Mouse (Mus musculus) stomach, embryonic 16.5 days (tissue): ENCODE data around the gene Tcf23. TPM values are rescaled to one million over a fixed set of nuclear protein-coding genes. Genes with fewer than 3 reads are reported as not detected.

Experiments used
- ATAC-seq: fragments of 200-750 bp; cut with Nextera tagmentation; 2 replicates; pipeline ENCODE4 v1.8.0; 2017; ENCODE audit warnings: moderate number of reproducible peaks, moderate TSS enrichment; ENCODE audit not compliant: insufficient read depth, low FRiP score
- H3K27ac ChIP-seq: fragments of 300-500 bp; sonication (generic); 2 replicates; pipeline ENCODE4 v1.5.1; 2014; ENCODE audit warnings: low read length
- H3K27me3 ChIP-seq: fragments of 300-500 bp; sonication (generic); 2 replicates; pipeline ENCODE4 v1.6.1; 2014; ENCODE audit warnings: low read length, control low read depth, mixed read lengths; ENCODE audit not compliant: control insufficient read depth, insufficient read depth
- H3K36me3 ChIP-seq: fragments of 300-500 bp; sonication (generic); 2 replicates; pipeline ENCODE4 v1.6.1; 2014; ENCODE audit warnings: low read length; ENCODE audit not compliant: control insufficient read depth, insufficient read depth
- H3K4me1 ChIP-seq: fragments of 300-500 bp; sonication (generic); 2 replicates; pipeline ENCODE4 v1.6.1; 2014; ENCODE audit warnings: low read length, control low read depth, mixed read lengths; ENCODE audit not compliant: control insufficient read depth, insufficient read depth
- H3K4me2 ChIP-seq: fragments of 300-500 bp; sonication (generic); 2 replicates; pipeline ENCODE4 v1.6.1; 2014; ENCODE audit warnings: low read depth, low read length, mixed read lengths
- H3K4me3 ChIP-seq: fragments of 300-500 bp; sonication (generic); replicated peaks from 2 replicates; pipeline ENCODE4 v1.5.1; 2014; ENCODE audit warnings: mild to moderate bottlenecking, low read length
- H3K9ac ChIP-seq: fragments of 300-500 bp; sonication (generic); 2 replicates; pipeline ENCODE4 v1.6.1; 2014; ENCODE audit warnings: low read length
- H3K9me3 ChIP-seq: fragments of 300-500 bp; sonication (generic); replicated peaks from 2 replicates; pipeline ENCODE4 v1.6.1; 2016; ENCODE audit warnings: low read length, control low read depth; ENCODE audit not compliant: control insufficient read depth
- WGBS: fragments of 180-500 bp; shearing (Covaris S2); extraction: QIAGEN DNeasy Blood & Tissue Kit; methylation state at CpG from one replicate; pipeline ENCODE4 v1.1.7; 2014; 5-methylcytosine and 5-hydroxymethylcytosine counted together
- polyA plus RNA-seq: library from polyadenylated mRNA; unstranded; fragments of >200 nt; fragmentation: Nextera tagmentation; extraction: Ambion mirVana; gene quantifications from 2 replicates; pipeline ENCODE4 v1.2.1, GENCODE M21; 2015

Tcf23 gene
- polyA plus RNA-seq, 1 experiment from 2014 or later: 1.1 TPM

DNA sequence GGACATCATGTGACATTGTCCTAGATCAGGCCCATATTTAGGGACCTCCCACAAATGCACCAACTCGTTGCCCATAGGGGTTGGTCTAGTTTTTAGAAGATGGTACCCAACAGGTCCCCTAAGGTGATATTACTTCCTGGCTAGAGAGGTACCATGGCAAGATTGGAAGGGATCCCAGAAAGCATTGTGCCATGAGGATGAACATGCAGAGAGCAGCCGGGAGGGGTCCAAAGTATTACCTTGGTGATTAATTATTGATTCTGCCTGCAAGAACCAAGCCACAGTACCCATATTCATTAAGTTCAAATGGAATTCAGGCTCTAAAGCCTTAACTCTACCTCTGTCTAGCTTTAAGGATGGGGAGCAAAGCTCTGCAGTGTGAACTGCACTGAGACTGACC, 42.4 kb upstream of the Tcf23 start:
- WGBS: 92% methylated on average over 2 of the region's 2 CpGs
- Histone ChIP-seq H3K27ac (no peak overlapping the region), H3K36me3 (no peaks in the 10 kb centered on the region), H3K27me3 (no peaks in the 10 kb centered on the region), H3K4me3 (no peak overlapping the region), H3K9ac (no peak overlapping the region), H3K4me2 (no peak overlapping the region), H3K9me3 (no peaks in the 10 kb centered on the region), H3K4me1 (peaks cover 16% of the 10 kb centered on the region)
- no peak for ATAC-seq

DNA sequence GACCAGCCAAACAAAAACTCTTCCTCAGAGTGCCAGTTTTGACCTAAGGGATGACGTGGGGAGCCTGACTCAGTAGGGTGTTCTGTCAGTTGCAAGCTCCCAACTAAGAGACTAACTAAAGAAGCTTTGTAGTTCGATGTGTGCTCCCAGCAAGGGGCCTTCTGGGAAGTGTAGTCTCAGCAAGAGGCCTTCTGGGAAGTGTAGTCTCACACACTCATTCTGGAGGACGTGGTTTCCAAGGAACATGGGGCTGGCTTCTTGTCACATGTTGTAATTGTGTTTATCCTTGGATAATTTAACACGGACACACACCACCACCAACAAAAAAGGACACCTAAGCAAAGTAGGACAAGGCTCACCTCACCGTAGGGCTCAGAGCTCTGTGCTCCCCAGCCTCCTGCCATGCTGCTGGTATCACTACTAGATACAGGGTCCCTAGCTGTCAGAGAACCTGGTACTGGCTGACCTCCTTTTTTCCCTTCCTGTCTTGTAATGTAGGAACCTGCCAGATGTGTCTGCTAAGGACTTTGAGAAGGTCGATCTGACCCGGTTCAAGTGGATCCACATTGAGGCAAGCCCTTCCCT, 40.4 kb upstream of the Tcf23 start:
- no peaks in the 10 kb centered on the region for H3K9me3 ChIP-seq
- ATAC-seq: no peak
- no peaks in the 10 kb centered on the region for H3K27me3 ChIP-seq
- H3K4me2 ChIP-seq: no peak overlapping the region
- 43% methylated on average over 7 of the region's 7 CpGs for WGBS
- H3K27ac ChIP-seq: no peak overlapping the region
- H3K4me1 ChIP-seq: 0 out of 2 replicates have a peak, but pooled peaks cover under 1% of the 10 kb centered on the region
- H3K9ac ChIP-seq: no peak overlapping the region
- no peak overlapping the region for H3K4me3 ChIP-seq
- H3K36me3 ChIP-seq: no peaks in the 10 kb centered on the region

DNA sequence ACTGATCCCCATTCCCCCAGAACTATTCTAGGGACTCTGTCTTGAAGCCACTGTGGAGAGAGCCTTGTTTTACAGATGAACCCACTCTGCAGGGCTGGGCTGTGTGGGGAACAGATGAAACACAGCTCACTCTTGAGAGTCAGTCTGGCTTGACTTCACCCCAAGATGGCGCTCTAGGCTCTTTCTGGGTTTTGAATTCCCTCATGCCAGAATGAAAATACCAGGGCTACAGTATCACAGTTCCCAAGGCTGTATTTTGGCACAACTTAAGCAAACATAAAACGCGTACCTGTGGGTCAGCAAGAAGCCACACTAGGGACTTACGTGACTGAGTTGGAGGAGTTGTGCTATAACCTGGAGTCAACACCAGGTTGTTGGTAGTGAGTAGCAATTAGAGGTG, 38.3 kb upstream of the Tcf23 start:
- Histone ChIP-seq H3K9me3 (no peaks in the 10 kb centered on the region), H3K4me1 (no peaks in the 10 kb centered on the region), H3K9ac (no peak overlapping the region), H3K36me3 (no peaks in the 10 kb centered on the region), H3K4me3 (no peak overlapping the region), H3K4me2 (no peak overlapping the region), H3K27ac (no peak overlapping the region), H3K27me3 (no peaks in the 10 kb centered on the region)
- 25% methylated on average over 4 of the region's 4 CpGs for WGBS
- ATAC-seq: peak; percentile 43; the same call in 1 of the 2 replicates

DNA sequence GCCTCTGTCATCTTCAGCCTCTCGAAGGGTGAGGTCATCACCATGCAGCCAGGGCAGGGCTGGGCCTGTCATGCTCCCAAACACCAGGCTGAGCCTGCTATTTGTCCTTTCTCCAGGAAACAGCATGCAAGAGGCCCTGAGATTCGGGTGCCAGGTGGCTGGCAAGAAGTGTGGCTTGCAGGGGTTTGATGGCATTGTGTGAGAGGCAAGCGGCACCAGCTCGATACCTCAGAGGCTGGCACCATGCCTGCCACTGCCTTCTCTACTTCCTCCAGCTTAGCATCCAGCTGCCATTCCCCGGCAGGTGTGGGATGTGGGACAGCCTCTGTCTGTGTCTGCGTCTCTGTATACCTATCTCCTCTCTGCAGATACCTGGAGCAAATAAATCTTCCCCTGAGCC, 37.6 kb upstream of the Tcf23 start:
- H3K4me1 ChIP-seq: no peaks in the 10 kb centered on the region
- H3K4me3 ChIP-seq: no peak overlapping the region
- ATAC-seq: no peak
- H3K4me2 ChIP-seq: no peak overlapping the region
- WGBS: 81% methylated on average over 6 of the region's 6 CpGs
- H3K27ac ChIP-seq: no peak overlapping the region
- H3K36me3 ChIP-seq: no peaks in the 10 kb centered on the region
- no peaks in the 10 kb centered on the region for H3K9me3 ChIP-seq
- no peaks in the 10 kb centered on the region for H3K27me3 ChIP-seq
- no peak overlapping the region for H3K9ac ChIP-seq

DNA sequence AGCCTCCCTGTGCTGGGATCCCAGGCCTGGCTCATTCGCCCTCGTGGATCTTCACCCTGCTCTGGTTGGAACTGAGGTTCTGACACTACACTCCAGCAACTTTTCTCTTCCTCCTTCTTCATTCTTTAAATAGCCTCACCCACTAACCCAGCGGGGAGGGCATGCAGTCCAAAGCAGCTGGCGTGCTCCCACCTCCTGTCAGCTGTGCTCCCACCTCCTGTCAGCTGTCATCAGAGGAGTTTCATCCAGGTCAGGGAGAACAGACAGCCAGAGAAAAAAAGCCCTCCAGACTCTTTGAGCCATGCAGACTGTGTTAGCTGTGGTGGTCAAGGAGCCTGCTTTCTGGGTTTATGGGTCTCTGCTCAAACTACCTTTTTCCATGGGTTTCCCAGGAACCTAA, 37.1 kb upstream of the Tcf23 start:
- H3K4me2 ChIP-seq: no peak overlapping the region
- H3K9me3 ChIP-seq: no peaks in the 10 kb centered on the region
- no peaks in the 10 kb centered on the region for H3K36me3 ChIP-seq
- H3K27ac ChIP-seq: no peak overlapping the region
- no peak for ATAC-seq
- WGBS: 88% methylated on average over 4 of the region's 4 CpGs
- no peaks in the 10 kb centered on the region for H3K27me3 ChIP-seq
- H3K4me3 ChIP-seq: no peak overlapping the region
- H3K4me1 ChIP-seq: no peaks in the 10 kb centered on the region
- H3K9ac ChIP-seq: no peak overlapping the region

DNA sequence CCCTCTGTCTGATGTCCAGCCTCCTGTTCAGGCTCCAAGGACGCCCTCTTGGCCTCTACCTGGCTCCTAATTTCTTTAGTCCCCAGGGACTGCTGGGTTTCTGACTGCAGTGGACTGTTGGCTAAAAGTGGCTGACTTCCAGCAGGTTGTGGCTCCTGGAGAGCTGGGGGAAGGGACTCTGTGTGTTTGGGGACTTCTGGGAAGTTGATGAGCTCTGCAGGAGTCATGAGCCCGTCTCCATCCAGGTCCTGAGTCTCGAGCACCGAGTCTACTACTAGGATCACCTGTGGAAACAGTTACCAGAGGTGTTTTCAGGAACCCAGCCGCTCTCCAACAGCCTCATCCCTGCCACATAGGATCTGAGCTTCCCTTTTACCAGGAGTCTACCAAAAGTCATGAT, 34.8 kb upstream of the Tcf23 start:
- no peaks in the 10 kb centered on the region for H3K4me1 ChIP-seq
- WGBS: 60% methylated on average over 5 of the region's 5 CpGs
- ATAC-seq: no peak
- H3K4me3 ChIP-seq: no peak overlapping the region
- no peaks in the 10 kb centered on the region for H3K36me3 ChIP-seq
- no peak overlapping the region for H3K9ac ChIP-seq
- H3K27ac ChIP-seq: no peak overlapping the region
- H3K9me3 ChIP-seq: no peaks in the 10 kb centered on the region
- no peak overlapping the region for H3K4me2 ChIP-seq
- no peaks in the 10 kb centered on the region for H3K27me3 ChIP-seq

DNA sequence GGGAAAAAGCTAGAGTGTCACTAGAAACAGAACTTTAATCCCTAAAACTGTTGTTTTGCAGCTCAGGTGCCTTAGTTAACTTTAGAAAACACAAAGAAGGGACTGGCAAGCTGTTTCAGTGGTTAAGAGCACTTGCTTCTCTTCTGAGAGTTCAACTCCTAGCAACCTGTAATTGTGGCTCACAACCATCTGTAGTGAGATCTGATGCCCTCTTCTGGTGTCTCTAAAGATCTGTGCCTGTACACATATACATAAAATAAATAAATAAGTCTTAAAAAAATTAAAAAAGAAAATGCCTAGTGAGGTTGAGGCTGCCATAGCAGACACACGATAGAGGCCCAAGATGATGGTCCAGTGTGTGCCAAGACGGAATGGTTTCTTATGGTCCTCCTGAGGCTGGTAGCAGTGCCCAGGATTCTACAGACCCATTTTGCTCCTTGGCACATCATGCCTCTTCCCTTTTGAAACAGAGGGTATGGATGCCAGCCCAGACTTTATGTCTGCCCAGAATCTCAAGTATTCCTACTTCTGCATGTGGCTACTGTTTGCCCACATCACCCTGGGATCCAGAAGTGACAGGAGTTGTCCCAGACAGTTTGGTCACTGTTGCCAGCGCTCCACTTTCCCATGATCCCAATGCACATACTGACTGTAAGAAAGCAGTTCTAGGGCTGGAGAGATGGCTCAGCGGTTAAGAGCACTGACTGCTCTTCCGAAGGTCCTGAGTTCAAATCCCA, 33.6 kb upstream of the Tcf23 start:
- 90% methylated on average over 5 of the region's 5 CpGs for WGBS
- no peak overlapping the region for H3K4me3 ChIP-seq
- H3K9me3 ChIP-seq: no peaks in the 10 kb centered on the region
- H3K4me2 ChIP-seq: no peak overlapping the region
- H3K4me1 ChIP-seq: no peaks in the 10 kb centered on the region
- H3K9ac ChIP-seq: no peak overlapping the region
- H3K27me3 ChIP-seq: no peaks in the 10 kb centered on the region
- ATAC-seq: no peak
- no peak overlapping the region for H3K27ac ChIP-seq
- H3K36me3 ChIP-seq: no peaks in the 10 kb centered on the region

DNA sequence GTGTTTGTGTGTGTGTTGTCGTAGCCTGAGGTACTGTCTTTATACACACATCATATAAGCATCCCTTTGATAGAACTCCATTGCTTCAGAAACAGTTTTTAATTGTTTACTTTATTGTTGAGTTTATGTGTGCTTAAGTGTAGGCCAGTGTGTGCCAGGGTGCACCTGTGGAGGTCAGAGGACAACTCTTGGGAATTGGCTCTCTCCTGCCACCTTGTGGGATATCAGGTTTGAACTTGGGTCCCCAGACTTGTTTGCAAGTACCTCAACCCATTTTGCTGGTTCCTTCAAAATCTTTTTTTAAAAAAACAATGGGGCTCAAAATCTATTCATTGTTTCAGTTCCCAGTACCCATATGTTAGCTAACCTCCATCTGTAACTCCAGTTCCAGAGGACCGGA, 25.5 kb upstream of the Tcf23 start:
- Histone ChIP-seq H3K4me2 (no peak overlapping the region), H3K36me3 (no peaks in the 10 kb centered on the region), H3K27ac (no peak overlapping the region), H3K4me1 (no peaks in the 10 kb centered on the region), H3K9ac (no peak overlapping the region), H3K9me3 (no peaks in the 10 kb centered on the region), H3K27me3 (no peaks in the 10 kb centered on the region), H3K4me3 (no peak overlapping the region)
- WGBS: 92% methylated on average over 2 of the region's 2 CpGs
- ATAC-seq: no peak

DNA sequence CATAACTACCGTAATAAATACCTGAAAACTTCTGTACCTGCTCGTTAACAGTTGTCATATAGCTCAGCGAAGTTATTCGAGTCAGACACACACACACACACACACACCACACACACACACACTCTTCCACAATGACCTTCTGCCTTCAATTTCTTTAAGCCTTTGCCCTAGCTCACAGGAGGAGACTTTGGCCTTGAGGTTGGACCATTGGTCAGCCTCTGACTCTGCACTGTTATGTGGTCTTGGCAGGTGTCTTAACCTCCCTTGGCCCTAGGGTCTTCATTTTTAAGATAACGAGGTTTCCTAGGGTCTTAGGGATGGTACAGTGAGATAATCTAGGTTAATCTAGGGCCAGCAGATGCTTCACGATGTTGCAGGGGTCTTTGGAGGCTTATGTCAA, 24.1 kb upstream of the Tcf23 start:
- 87% methylated on average over 6 of the region's 6 CpGs for WGBS

More for the DNA sequence above, 24.1 kb upstream of the Tcf23 start:
- no peaks in the 10 kb centered on the region for H3K36me3 ChIP-seq
- ATAC-seq: no peak
- H3K9ac ChIP-seq: no peak overlapping the region
- no peaks in the 10 kb centered on the region for H3K27me3 ChIP-seq
- no peak overlapping the region for H3K4me3 ChIP-seq
- peaks cover 8% of the 10 kb centered on the region for H3K4me1 ChIP-seq
- no peak overlapping the region for H3K4me2 ChIP-seq
- H3K27ac ChIP-seq: no peak overlapping the region
- no peaks in the 10 kb centered on the region for H3K9me3 ChIP-seq
